Mouse (Mus musculus) erythroblast, embryonic 14.5 days (primary cell): Measurements from ENCODE around the gene Actc1.

Experiments used
- GATA1 ChIP-seq: IDR thresholded peaks from 2 replicates; pipeline ENCODE4 v1.6.1; 2012; ENCODE audit warnings: low read length, inconsistent platforms, mixed read lengths
- TAL1 ChIP-seq: IDR thresholded peaks from 3 replicates; pipeline ENCODE4 v1.6.1; 2012; ENCODE audit warnings: low read length, inconsistent platforms, mixed read lengths

- TF ChIP-seq TAL1 (no peak), GATA1 (no peak)
These were observed 45.8 kb upstream of the Actc1 start for GRCm38 (mm10) chr2:114099109-114099508.
